Mouse (Mus musculus): ENCODE data around the gene Ppil6. TPM values are rescaled to one million over a fixed set of nuclear protein-coding genes. Genes with fewer than 3 reads are reported as not detected.

Ppil6 gene
- polyA plus RNA-seq, 1 experiment from 2014 or later: 1.4 TPM

DNA sequence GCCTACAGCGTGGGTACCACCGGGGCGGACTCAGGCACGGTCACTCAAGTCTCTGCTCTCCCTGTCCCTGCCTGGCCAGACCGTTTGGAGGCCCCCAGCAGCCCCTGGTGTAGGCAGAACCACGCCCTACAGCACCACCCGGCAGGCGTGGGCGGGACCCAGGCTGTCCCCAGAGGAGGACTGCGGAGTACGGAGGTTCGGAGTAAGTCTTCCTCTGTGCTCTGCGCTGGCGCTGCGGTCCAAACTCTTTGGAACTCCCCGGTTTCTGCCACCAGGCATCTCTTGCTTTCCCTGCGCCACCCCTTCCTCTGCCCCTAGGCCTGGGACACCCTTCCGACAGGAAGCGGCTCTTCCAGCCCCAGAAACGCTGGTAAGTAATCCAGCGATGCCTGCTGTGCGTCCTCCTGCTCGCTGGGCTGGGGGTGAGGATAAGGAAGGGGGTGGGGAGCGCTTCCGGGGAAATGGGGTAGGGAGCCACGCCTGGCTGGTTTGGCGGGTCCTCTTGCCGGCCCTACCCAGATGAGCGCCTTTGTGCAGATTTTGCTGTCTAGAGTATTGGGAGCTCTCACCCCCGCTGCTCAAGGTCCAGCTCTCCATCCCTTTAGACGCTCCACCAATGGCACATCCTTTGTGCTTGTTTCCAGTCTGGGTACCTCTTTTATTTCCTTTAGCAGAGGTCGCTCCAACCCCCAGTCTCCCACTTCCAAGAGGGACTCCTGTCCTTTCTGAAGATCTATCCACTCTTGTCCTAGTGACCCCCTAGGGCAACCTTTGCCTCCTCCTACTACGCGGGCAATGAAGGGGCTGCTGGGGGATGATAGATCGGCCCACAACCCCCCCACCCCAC is 13.8 kb upstream of the Ppil6 start, which contains the start of gene Mical1:
TSS of gene Mical1 (plus strand) at position 144 of the 847 bp plus-strand sequence.
- peak within 1 kb of the TSS; percentile 89 for H3K4me2 ChIP-seq (ENCODE audit: low read depth, low read length)
- under 1% methylated on average over 35 of the region's 35 CpGs for WGBS
- peaks cover 56% of the 10 kb centered on the region for H3K4me1 ChIP-seq (ENCODE audit: control insufficient read depth, insufficient read depth, low read length)

GRCm38 (mm10) chr10:41477018-41477277 is 13.3 kb upstream of the Ppil6 start:
- no peak for ATAC-seq (replicated peaks; ENCODE audit: extremely low read depth, insufficient read depth, low FRiP score)
- under 1% methylated on average over 9 of the region's 9 CpGs for WGBS

More for the DNA sequence above, 13.8 kb upstream of the Ppil6 start, which contains the start of gene Mical1:
- peak; percentile 69 for ATAC-seq (replicated peaks; ENCODE audit: extremely low read depth, insufficient read depth, low FRiP score)
- Histone ChIP-seq H3K4me3 (ENCODE audit: low read length) (peak within 1 kb of the TSS; percentile 72), H3K36me3 (ENCODE audit: control insufficient read depth, insufficient read depth) (peaks cover 15% of the 10 kb centered on the region), H3K27ac (ENCODE audit: low read length) (peak within 1 kb of the TSS; percentile 90), H3K27me3 (ENCODE audit: control insufficient read depth, insufficient read depth, low read length) (no peaks in the 10 kb centered on the region), H3K9ac (ENCODE audit: low read length) (peak within 1 kb of the TSS; percentile 87), H3K9me3 (replicated peaks; ENCODE audit: control insufficient read depth, low read length) (no peaks in the 10 kb centered on the region)

DNA sequence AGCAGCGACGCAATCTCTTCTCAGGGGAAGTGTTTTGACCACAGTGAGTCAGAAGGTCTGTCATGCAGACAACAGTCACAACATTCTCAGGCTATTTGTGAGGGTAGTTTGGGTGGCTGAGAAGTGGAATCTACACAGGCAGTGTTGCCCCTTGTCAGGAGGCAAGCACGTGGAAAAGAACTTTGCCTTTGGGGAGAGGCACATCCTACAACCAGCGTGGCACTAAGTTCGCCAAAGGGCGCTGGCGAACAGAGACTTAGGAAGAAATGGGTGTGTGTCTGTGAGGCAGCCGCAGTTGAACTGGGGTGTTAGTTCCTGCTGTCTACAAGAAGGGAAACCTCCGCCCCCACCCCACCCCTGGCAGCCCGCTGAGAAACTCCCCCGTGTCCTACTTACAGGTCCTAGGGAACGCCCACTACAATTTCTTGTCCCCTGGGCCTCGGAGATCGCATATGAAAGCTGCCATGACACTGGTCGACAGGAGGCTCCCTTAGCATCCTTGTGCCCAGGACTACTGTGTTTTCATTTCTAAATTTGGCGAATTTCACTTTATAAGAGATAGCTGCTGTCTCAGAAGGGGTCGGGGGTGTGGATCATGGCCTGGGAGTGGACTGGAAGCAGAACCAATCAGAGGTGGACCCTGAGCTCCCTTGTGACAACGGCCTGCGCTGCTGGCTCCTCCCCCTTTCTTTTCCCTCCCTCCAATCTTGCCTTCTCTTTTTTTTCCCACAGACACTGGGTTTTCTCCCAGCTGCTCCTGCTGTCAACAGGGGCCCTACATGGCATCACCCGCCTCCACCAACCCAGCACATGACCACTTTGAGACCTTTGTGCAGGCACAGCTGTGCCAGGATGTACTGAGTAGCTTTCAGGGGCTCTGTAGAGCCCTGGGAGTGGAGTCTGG is 12.7 kb upstream of the Ppil6 start:
- no peaks in the 10 kb centered on the region for H3K27me3 ChIP-seq (ENCODE audit: control insufficient read depth, insufficient read depth, low read length)
- H3K36me3 ChIP-seq (ENCODE audit: control insufficient read depth, insufficient read depth): peaks cover 24% of the 10 kb centered on the region
- peak overlapping the region; percentile 89 for H3K4me2 ChIP-seq (ENCODE audit: low read depth, low read length)
- peak overlapping the region; percentile 87 for H3K9ac ChIP-seq (ENCODE audit: low read length)
- peaks cover 52% of the 10 kb centered on the region for H3K4me1 ChIP-seq (ENCODE audit: control insufficient read depth, insufficient read depth, low read length)
- peak overlapping the region; percentile 72 for H3K4me3 ChIP-seq (ENCODE audit: low read length)
- 4% methylated on average over 20 of the region's 20 CpGs for WGBS
- peak overlapping the region; percentile 90 for H3K27ac ChIP-seq (ENCODE audit: low read length)
- H3K9me3 ChIP-seq (replicated peaks; ENCODE audit: control insufficient read depth, low read length): no peaks in the 10 kb centered on the region
- ATAC-seq (replicated peaks; ENCODE audit: extremely low read depth, insufficient read depth, low FRiP score): peak; percentile 47

More at GRCm38 (mm10) chr10:41477018-41477277, 13.3 kb upstream of the Ppil6 start:
- peak overlapping the region; percentile 90 for H3K27ac ChIP-seq (ENCODE audit: low read length)
- H3K4me2 ChIP-seq (ENCODE audit: low read depth, low read length): peak overlapping the region; percentile 89
- H3K9me3 ChIP-seq (replicated peaks; ENCODE audit: control insufficient read depth, low read length): no peaks in the 10 kb centered on the region
- H3K27me3 ChIP-seq (ENCODE audit: control insufficient read depth, insufficient read depth, low read length): no peaks in the 10 kb centered on the region
- peaks cover 20% of the 10 kb centered on the region for H3K36me3 ChIP-seq (ENCODE audit: control insufficient read depth, insufficient read depth)
- peaks cover 57% of the 10 kb centered on the region for H3K4me1 ChIP-seq (ENCODE audit: control insufficient read depth, insufficient read depth, low read length)
- peak overlapping the region; percentile 87 for H3K9ac ChIP-seq (ENCODE audit: low read length)
- peak overlapping the region; percentile 72 for H3K4me3 ChIP-seq (ENCODE audit: low read length)

GRCm38 (mm10) chr10:41479961-41480360 is 10.3 kb upstream of the Ppil6 start:
- Histone ChIP-seq H3K4me3 (ENCODE audit: low read length) (no peak overlapping the region), H3K9ac (ENCODE audit: low read length) (no peak overlapping the region), H3K36me3 (ENCODE audit: control insufficient read depth, insufficient read depth) (peaks cover 40% of the 10 kb centered on the region), H3K4me1 (ENCODE audit: control insufficient read depth, insufficient read depth, low read length) (peaks cover 35% of the 10 kb centered on the region), H3K9me3 (replicated peaks; ENCODE audit: control insufficient read depth, low read length) (no peaks in the 10 kb centered on the region), H3K27me3 (ENCODE audit: control insufficient read depth, insufficient read depth, low read length) (no peaks in the 10 kb centered on the region), H3K4me2 (ENCODE audit: low read depth, low read length) (no peak overlapping the region), H3K27ac (ENCODE audit: low read length) (no peak overlapping the region)
- ATAC-seq (replicated peaks; ENCODE audit: extremely low read depth, insufficient read depth, low FRiP score): no peak
- WGBS: 87% methylated on average over 3 of the region's 3 CpGs

- H3K4me3 ChIP-seq (ENCODE audit: low read length): no peak overlapping the region
- WGBS: 54% methylated on average over 33 of the region's 33 CpGs
Measured at GRCm38 (mm10) chr10:41480938-41481880, 9.0 kb upstream of the Ppil6 start.

DNA sequence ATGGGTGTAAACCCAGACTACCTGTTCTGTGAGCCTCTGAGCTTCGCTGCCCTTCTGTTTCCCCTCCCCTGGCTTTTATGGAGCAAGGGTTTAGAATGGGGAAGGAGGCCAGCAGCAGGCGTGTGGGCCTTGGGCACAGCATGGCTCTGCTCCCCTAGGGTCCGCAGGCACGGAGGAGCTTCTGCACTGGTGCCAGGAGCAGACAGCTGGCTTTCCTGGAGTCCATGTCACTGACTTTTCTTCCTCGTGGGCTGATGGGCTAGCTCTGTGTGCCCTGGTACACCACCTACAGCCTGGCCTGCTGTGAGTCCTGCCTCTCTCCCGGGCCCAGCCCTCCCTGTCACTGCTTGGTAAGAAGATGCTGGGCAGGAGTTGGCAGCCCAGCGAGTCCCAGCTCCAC is 7.8 kb upstream of the Ppil6 start:
- Histone ChIP-seq H3K36me3 (ENCODE audit: control insufficient read depth, insufficient read depth) (peaks cover 61% of the 10 kb centered on the region), H3K4me1 (ENCODE audit: control insufficient read depth, insufficient read depth, low read length) (peaks cover 23% of the 10 kb centered on the region), H3K4me2 (ENCODE audit: low read depth, low read length) (no peak overlapping the region), H3K27me3 (ENCODE audit: control insufficient read depth, insufficient read depth, low read length) (no peaks in the 10 kb centered on the region), H3K27ac (ENCODE audit: low read length) (no peak overlapping the region), H3K4me3 (ENCODE audit: low read length) (no peak overlapping the region), H3K9ac (ENCODE audit: low read length) (no peak overlapping the region), H3K9me3 (replicated peaks; ENCODE audit: control insufficient read depth, low read length) (no peaks in the 10 kb centered on the region)
- 87% methylated on average over 7 of the region's 7 CpGs for WGBS
- ATAC-seq (replicated peaks; ENCODE audit: extremely low read depth, insufficient read depth, low FRiP score): no peak

More at GRCm38 (mm10) chr10:41480938-41481880, 9.0 kb upstream of the Ppil6 start:
- no peak overlapping the region; the same call in 1 of the 2 replicates for H3K4me2 ChIP-seq (ENCODE audit: low read depth, low read length)
- H3K4me1 ChIP-seq (ENCODE audit: control insufficient read depth, insufficient read depth, low read length): peaks cover 26% of the 10 kb centered on the region
- H3K9me3 ChIP-seq (replicated peaks; ENCODE audit: control insufficient read depth, low read length): no peaks in the 10 kb centered on the region
- H3K27ac ChIP-seq (ENCODE audit: low read length): no peak overlapping the region
- H3K9ac ChIP-seq (ENCODE audit: low read length): peak overlapping the region; percentile 32
- peaks cover 51% of the 10 kb centered on the region for H3K36me3 ChIP-seq (ENCODE audit: control insufficient read depth, insufficient read depth)
- ATAC-seq (replicated peaks; ENCODE audit: extremely low read depth, insufficient read depth, low FRiP score): no peak
- no peaks in the 10 kb centered on the region for H3K27me3 ChIP-seq (ENCODE audit: control insufficient read depth, insufficient read depth, low read length)

- H3K27ac ChIP-seq (ENCODE audit: low read length): no peak overlapping the region
- no peak overlapping the region for H3K4me2 ChIP-seq (ENCODE audit: low read depth, low read length)
- H3K27me3 ChIP-seq (ENCODE audit: control insufficient read depth, insufficient read depth, low read length): no peaks in the 10 kb centered on the region
- WGBS: 93% methylated on average over 16 of the region's 16 CpGs
- H3K9me3 ChIP-seq (replicated peaks; ENCODE audit: control insufficient read depth, low read length): no peaks in the 10 kb centered on the region
- ATAC-seq (replicated peaks; ENCODE audit: extremely low read depth, insufficient read depth, low FRiP score): no peak
- H3K36me3 ChIP-seq (ENCODE audit: control insufficient read depth, insufficient read depth): peaks cover 49% of the 10 kb centered on the region
- H3K4me1 ChIP-seq (ENCODE audit: control insufficient read depth, insufficient read depth, low read length): peaks cover 19% of the 10 kb centered on the region
- H3K4me3 ChIP-seq (ENCODE audit: low read length): no peak overlapping the region
- no peak overlapping the region for H3K9ac ChIP-seq (ENCODE audit: low read length)
Measured at GRCm38 (mm10) chr10:41485778-41486177, 4.5 kb upstream of the Ppil6 start.

- Histone ChIP-seq H3K4me1 (ENCODE audit: control insufficient read depth, insufficient read depth, low read length) (peaks cover 12% of the 10 kb centered on the region), H3K27ac (ENCODE audit: low read length) (no peak overlapping the region), H3K4me3 (ENCODE audit: low read length) (no peak overlapping the region), H3K4me2 (ENCODE audit: low read depth, low read length) (no peak overlapping the region), H3K9ac (ENCODE audit: low read length) (no peak overlapping the region), H3K9me3 (replicated peaks; ENCODE audit: control insufficient read depth, low read length) (no peaks in the 10 kb centered on the region), H3K27me3 (ENCODE audit: control insufficient read depth, insufficient read depth, low read length) (no peaks in the 10 kb centered on the region), H3K36me3 (ENCODE audit: control insufficient read depth, insufficient read depth) (peaks cover 44% of the 10 kb centered on the region)
- ATAC-seq (replicated peaks; ENCODE audit: extremely low read depth, insufficient read depth, low FRiP score): no peak
- WGBS: 85% methylated on average over 14 of the region's 14 CpGs
Measured at GRCm38 (mm10) chr10:41486506-41487170, 3.6 kb upstream of the Ppil6 start.
